12 mouse cellular contexts compared by ENCODE assay signal in the genomic region with DNA sequence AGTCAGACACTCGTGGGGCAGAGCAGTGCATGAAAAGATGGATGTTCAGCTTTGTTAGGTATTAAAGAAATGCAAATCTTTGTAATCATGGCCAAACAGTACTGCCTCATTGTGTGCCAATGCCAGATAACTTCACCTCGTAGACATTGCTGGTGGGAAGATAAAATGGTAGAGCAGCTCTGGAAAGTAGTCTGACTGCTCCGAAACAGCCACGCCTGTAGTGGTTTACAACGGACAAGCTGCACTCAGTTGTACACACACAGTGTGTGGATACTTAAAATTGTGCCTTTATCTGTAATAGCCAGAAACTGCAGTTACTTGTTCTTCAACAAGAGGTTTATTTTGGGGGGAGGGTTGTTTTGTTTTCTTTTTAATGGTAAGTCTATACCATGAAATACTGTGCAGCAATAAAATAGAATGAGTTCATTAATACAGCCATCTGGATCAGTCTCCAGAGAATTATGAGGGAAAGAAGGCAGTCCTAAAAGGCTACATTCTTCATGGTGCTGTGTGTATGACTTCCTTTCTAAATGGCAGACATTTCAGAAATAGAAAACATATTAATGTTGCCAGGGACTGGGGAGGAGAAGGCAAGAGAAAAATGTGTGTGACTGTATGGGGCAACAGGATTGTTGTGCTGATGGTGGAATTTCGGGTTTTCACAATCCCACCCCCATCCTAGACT. TPM values are rescaled to one million over a fixed set of nuclear protein-coding genes. Genes with fewer than 3 reads are reported as not detected.
DNase-seq lines count a peak whose midpoint lies in the region; ATAC-seq and TF ChIP-seq lines count a peak whose summit lies in the region.
"Had no signal": no experiment of that assay in that cellular context is flagged by ENCODE, and none has a peak within 500 bp of the region (broad histone marks: within the 10 kb centered on the region; RNA-seq: fewer than 3 reads in every experiment).

No protein-coding gene starts in this region.

- WGBS in heart, embryonic 10.5 days = 63% methylated on average over 6 of the region's 6 CpGs
- WGBS in midbrain, embryonic 12.5 days = 66% methylated on average over 6 of the region's 6 CpGs
- 71% methylated on average over 6 of the region's 6 CpGs for WGBS in midbrain, embryonic 16.5 days
- WGBS in limb, embryonic 14.5 days = 31% methylated on average over 6 of the region's 6 CpGs
- 58% methylated on average over 6 of the region's 6 CpGs for WGBS in midbrain, embryonic 14.5 days

- 0 out of 2 replicates have a peak, but pooled peaks have one; percentile 23 for ATAC-seq in midbrain, embryonic 12.5 days (ENCODE audit: low FRiP score, low read depth)
- ATAC-seq in midbrain, embryonic 16.5 days = no peak
- peak; percentile 39; the same call in 1 of the 2 replicates for ATAC-seq in limb, embryonic 14.5 days (ENCODE audit: low FRiP score, low read depth)
- ATAC-seq in midbrain, embryonic 14.5 days (ENCODE audit: low FRiP score, low TSS enrichment) = no peak
- ATAC-seq: forebrain, embryonic 13.5 days had no signal

- no peak overlapping the region for H3K4me2 ChIP-seq in midbrain, embryonic 12.5 days (replicated peaks)
- H3K4me2 ChIP-seq in midbrain, embryonic 16.5 days (ENCODE audit: low read length) = no peak overlapping the region
- H3K4me2 ChIP-seq in limb, embryonic 14.5 days (replicated peaks; ENCODE audit: low read depth, low read length, severe bottlenecking) = no peak overlapping the region
- H3K4me2 ChIP-seq in midbrain, embryonic 14.5 days (ENCODE audit: low read length) = no peak overlapping the region
- H3K4me2 ChIP-seq: forebrain, embryonic 13.5 days; lung, embryonic 14.5 days had no signal

- no peak for TF ChIP-seq POLR2A in limb, embryonic 14.5 days (IDR thresholded peaks at IDR 0.05; ENCODE audit: borderline replicate concordance, extremely low read depth, insufficient read depth, insufficient read length)

- H3K4me1 ChIP-seq in heart, embryonic 10.5 days = peaks cover 23% of the 10 kb centered on the region
- 0 out of 2 replicates have a peak, but pooled peaks cover 4% of the 10 kb centered on the region for H3K4me1 ChIP-seq in midbrain, embryonic 12.5 days
- H3K4me1 ChIP-seq in midbrain, embryonic 16.5 days (ENCODE audit: control insufficient read depth, insufficient read depth, low read length) = no peaks in the 10 kb centered on the region
- peaks cover 20% of the 10 kb centered on the region for H3K4me1 ChIP-seq in limb, embryonic 14.5 days (ENCODE audit: control insufficient read depth, insufficient read depth, low read length)
- H3K4me1 ChIP-seq in midbrain, embryonic 14.5 days (ENCODE audit: control insufficient read depth, insufficient read depth, low read length) = no peaks in the 10 kb centered on the region
- H3K4me1 ChIP-seq: forebrain, embryonic 13.5 days had no signal

- H3K27ac ChIP-seq in heart, embryonic 10.5 days = no peak overlapping the region; the same call in 1 of the 2 replicates
- H3K27ac ChIP-seq in midbrain, embryonic 12.5 days (replicated peaks) = no peak overlapping the region
- no peak overlapping the region for H3K27ac ChIP-seq in midbrain, embryonic 16.5 days (ENCODE audit: low read length)
- H3K27ac ChIP-seq in limb, embryonic 14.5 days (replicated peaks; ENCODE audit: low read depth, low read length) = peak overlapping the region; percentile 73
- peak overlapping the region; percentile 66; the same call in 1 of the 2 replicates for H3K27ac ChIP-seq in midbrain, embryonic 14.5 days (replicated peaks; ENCODE audit: low read depth, low read length)
- H3K27ac ChIP-seq: forebrain, embryonic 13.5 days had no signal

- intact Hi-C loops in heart, postnatal 25 days (cut with DNase I) = no loop called here

- DNase-seq in heart, embryonic 10.5 days (ENCODE audit: low spot score) = peak; percentile 86
- DNase-seq in heart, postnatal 25 days (ENCODE audit: low spot score) = no peak
- no peak for DNase-seq in limb, embryonic 14.5 days (ENCODE audit: low spot score)
- DNase-seq in midbrain, embryonic 14.5 days = peak; percentile 17
- no peak for DNase-seq in frontal cortex, postnatal 14 days (ENCODE audit: low spot score in 2 of 2)
- DNase-seq in thymus, adult 18-20 months = no peak
- DNase-seq: kidney, adult 8-10 months; lung, embryonic 14.5 days; thymus, postnatal 4 days had no signal

- no peaks in the 10 kb centered on the region for H3K27me3 ChIP-seq in heart, embryonic 10.5 days (ENCODE audit: insufficient read depth, poor library complexity, severe bottlenecking)
- H3K27me3 ChIP-seq in midbrain, embryonic 12.5 days = no peaks in the 10 kb centered on the region
- H3K27me3 ChIP-seq in midbrain, embryonic 16.5 days (ENCODE audit: control insufficient read depth, insufficient read depth, low read depth, low read length) = no peaks in the 10 kb centered on the region
- H3K27me3 ChIP-seq in limb, embryonic 14.5 days (ENCODE audit: control insufficient read depth, insufficient read depth, low read length) = no peaks in the 10 kb centered on the region
- H3K27me3 ChIP-seq in midbrain, embryonic 14.5 days (ENCODE audit: control insufficient read depth, insufficient read depth, low read length) = no peaks in the 10 kb centered on the region
- H3K27me3 ChIP-seq: forebrain, embryonic 13.5 days had no signal

- no peak overlapping the region for H3K9ac ChIP-seq in midbrain, embryonic 12.5 days (replicated peaks)
- H3K9ac ChIP-seq in midbrain, embryonic 16.5 days (ENCODE audit: low read depth, low read length) = no peak overlapping the region
- H3K9ac ChIP-seq in limb, embryonic 14.5 days (ENCODE audit: low read depth, low read length, severe bottlenecking) = no peak overlapping the region
- H3K9ac ChIP-seq in midbrain, embryonic 14.5 days (replicated peaks; ENCODE audit: low read length) = no peak overlapping the region
- H3K9ac ChIP-seq: forebrain, embryonic 13.5 days; lung, embryonic 14.5 days had no signal

- H3K36me3 ChIP-seq in heart, embryonic 10.5 days = peaks cover 5% of the 10 kb centered on the region; the same call in 1 of the 2 replicates
- H3K36me3 ChIP-seq in midbrain, embryonic 12.5 days = peaks cover 2% of the 10 kb centered on the region; the same call in 1 of the 2 replicates
- H3K36me3 ChIP-seq in midbrain, embryonic 16.5 days (ENCODE audit: control insufficient read depth, insufficient read depth, low read length) = no peaks in the 10 kb centered on the region
- H3K36me3 ChIP-seq in limb, embryonic 14.5 days (ENCODE audit: control insufficient read depth, insufficient read depth, low read length) = peaks cover 7% of the 10 kb centered on the region; the same call in 1 of the 2 replicates
- H3K36me3 ChIP-seq in midbrain, embryonic 14.5 days (ENCODE audit: control insufficient read depth, insufficient read depth, low read length) = no peaks in the 10 kb centered on the region

- H3K9me3 ChIP-seq in heart, embryonic 10.5 days = no peaks in the 10 kb centered on the region
- H3K9me3 ChIP-seq in midbrain, embryonic 12.5 days = no peaks in the 10 kb centered on the region
- no peaks in the 10 kb centered on the region for H3K9me3 ChIP-seq in midbrain, embryonic 16.5 days (replicated peaks; ENCODE audit: control insufficient read depth, low read length, poor library complexity, severe bottlenecking)
- no peaks in the 10 kb centered on the region for H3K9me3 ChIP-seq in limb, embryonic 14.5 days (ENCODE audit: control insufficient read depth, low read length)
- H3K9me3 ChIP-seq in midbrain, embryonic 14.5 days (ENCODE audit: control insufficient read depth, low read length) = no peaks in the 10 kb centered on the region

- H3K4me3 ChIP-seq in heart, embryonic 10.5 days = no peak overlapping the region
- no peak overlapping the region for H3K4me3 ChIP-seq in midbrain, embryonic 12.5 days
- H3K4me3 ChIP-seq in midbrain, embryonic 16.5 days (ENCODE audit: low read depth, low read length) = no peak overlapping the region
- H3K4me3 ChIP-seq in limb, embryonic 14.5 days (replicated peaks; ENCODE audit: low read length) = no peak overlapping the region
- H3K4me3 ChIP-seq in midbrain, embryonic 14.5 days (replicated peaks; ENCODE audit: low read depth, low read length) = no peak overlapping the region
- H3K4me3 ChIP-seq: forebrain, embryonic 13.5 days had no signal

RNA-seq across cellular contexts. Expression of a gene that starts 29.7 kb away (rescaled TPM):
- 20.9 and 24.2 TPM in 2 replicates for polyA plus RNA-seq in heart, embryonic 10.5 days (2016; fragmentation: Nextera tagmentation; extraction: Ambion mirVana)
- total RNA-seq in heart, postnatal 25 days (2021) = 1 to 10 TPM; 8.2 to 9.5 TPM
- 41.0 and 41.4 TPM in 2 replicates for polyA plus RNA-seq in midbrain, embryonic 12.5 days (2016; fragmentation: Nextera tagmentation; extraction: Ambion mirVana)
- 45.0 and 47.3 TPM in 2 replicates for polyA plus RNA-seq in midbrain, embryonic 16.5 days (2015; fragmentation: Nextera tagmentation; extraction: Ambion mirVana)
- polyA plus RNA-seq in limb, embryonic 14.5 days (2012; rRNA removed) = 31.4 and 31.5 TPM in 2 replicates
- 36.1 and 40.8 TPM in 2 replicates for polyA plus RNA-seq in limb, embryonic 14.5 days (2014; fragmentation: Nextera tagmentation; extraction: Ambion mirVana)
- polyA plus RNA-seq in midbrain, embryonic 14.5 days (2014; fragmentation: Nextera tagmentation; extraction: Ambion mirVana) = 38.5 and 42.9 TPM in 2 replicates

Comparison
In these comparisons a context has a peak if more than half of its experiments do, and no peak if none do; other contexts are left out.
1. DNase-seq: peak in heart, embryonic 10.5 days (single experiment) and midbrain, embryonic 14.5 days (single experiment); none in heart, postnatal 25 days (single experiment), limb, embryonic 14.5 days (single experiment), frontal cortex, postnatal 14 days (0 of 2) and thymus, adult 18-20 months (0 of 2).
2. H3K27ac ChIP-seq: peak in limb, embryonic 14.5 days (single experiment) and midbrain, embryonic 14.5 days (single experiment); none in heart, embryonic 10.5 days (single experiment), midbrain, embryonic 12.5 days (single experiment) and midbrain, embryonic 16.5 days (single experiment).
3. ATAC-seq: peak in midbrain, embryonic 12.5 days (single experiment) and limb, embryonic 14.5 days (single experiment); none in midbrain, embryonic 16.5 days (single experiment) and midbrain, embryonic 14.5 days (single experiment).